Mouse (Mus musculus) urinary bladder, postnatal 10 days (tissue): Measurements from ENCODE around the gene Lce1k.
"Not testable (repeated sequence)": the region's sequence is repeated elsewhere in the genome, so short reads cannot be mapped to it uniquely, and the experiment has no call there.

ENCODE experiments used
- DNase-seq: peaks from one replicate; pipeline ENCODE4 v3.0.0; 2022; ENCODE audit warnings: low spot score

Gene Lce1k

DNA sequence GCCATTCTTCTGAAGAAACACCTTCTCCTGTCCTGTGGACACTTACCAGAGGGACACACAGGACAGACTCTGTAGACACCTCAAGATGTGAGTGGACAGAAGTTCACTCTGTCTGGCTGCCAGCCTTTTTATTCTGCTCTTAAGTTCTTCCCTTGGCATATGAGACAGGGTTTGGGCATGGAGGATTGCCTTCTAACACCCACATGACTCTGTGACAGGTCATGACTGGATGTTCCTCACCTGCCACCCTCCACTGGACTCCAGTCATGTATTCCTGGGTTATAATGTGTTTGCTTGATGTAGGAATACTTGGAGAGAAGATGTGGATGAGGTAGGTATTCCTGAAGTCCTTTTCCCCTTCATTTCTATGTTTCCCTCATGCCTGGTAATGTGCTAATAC lies at the start of gene Lce1k:
Gene Lce1k (minus strand): TSS at position 101 of the 400 bp plus-strand sequence.
- no peak for DNase-seq

- no peak for DNase-seq
Observed at GRCm38 (mm10) chr3:92851186-92851585, 43.5 kb upstream of the Lce1k start, which contains the start of gene Lce1l. TSS of gene Lce1l (minus strand) at chr3:92851286.

GRCm38 (mm10) chr3:92827108-92827507 lies 19.4 kb upstream of the Lce1k start, which contains the start of gene Kprp:
TSS of gene Kprp (minus strand) at chr3:92827247.
- DNase-seq = no peak

DNA sequence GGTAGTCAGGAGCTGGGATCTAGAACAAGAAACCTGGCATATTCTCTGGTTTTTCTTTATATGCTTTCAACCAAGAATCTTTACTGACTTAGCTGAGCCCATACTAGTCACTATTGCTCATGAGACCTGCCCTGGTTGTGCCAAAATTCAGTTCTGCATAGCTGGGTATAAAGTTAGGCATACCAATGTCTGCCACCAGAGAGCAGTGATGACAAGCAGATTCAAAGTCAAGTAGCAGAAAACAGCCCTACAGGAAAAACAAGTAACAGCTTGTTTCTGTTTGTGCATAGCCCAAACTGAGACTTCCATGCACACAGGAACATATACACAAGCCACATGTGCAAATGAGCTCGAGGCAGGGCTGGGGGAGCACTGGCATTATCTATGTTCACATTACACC lies 18.1 kb upstream of the Lce1k start:
- DNase-seq = no peak

DNA sequence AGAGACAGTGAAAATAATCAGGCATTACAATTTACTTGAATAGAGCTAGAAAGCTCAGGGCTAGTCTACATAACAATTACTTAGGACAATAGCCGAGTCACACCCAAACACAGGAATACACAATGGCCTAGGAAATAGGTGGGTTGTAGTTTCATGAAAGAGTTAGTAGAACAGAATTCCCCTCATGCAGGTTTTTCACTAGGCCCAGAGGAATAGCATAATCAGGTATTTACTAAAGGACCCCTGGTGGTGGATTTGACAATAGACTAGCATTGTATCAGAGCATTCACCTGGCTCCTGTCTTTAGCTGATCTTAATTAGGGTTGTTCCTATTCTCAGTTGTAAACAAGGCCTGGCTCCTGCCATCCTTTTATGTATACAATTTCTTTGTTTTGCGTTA lies 8.3 kb upstream of the Lce1k start:
- DNase-seq = not testable (repeated sequence)

DNA sequence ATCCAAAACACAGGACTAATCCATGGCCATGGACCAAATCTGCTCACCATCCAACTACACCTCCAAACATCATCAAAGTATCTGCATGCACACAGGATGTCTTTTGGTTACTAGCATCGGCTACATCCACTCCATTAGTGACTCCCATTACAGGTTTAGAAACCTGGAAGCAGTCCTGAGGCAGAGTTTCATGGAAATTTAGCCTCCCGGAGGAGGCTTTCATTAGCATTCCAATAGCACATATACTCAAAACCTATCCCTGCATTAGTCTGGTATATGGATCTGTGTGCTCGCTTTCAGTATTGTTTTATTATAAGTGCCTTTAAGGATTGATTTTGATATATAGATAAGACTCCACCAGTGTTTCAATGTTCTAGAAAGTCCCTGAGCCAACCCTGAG lies 7.9 kb upstream of the Lce1k start:
- DNase-seq = no peak

DNA sequence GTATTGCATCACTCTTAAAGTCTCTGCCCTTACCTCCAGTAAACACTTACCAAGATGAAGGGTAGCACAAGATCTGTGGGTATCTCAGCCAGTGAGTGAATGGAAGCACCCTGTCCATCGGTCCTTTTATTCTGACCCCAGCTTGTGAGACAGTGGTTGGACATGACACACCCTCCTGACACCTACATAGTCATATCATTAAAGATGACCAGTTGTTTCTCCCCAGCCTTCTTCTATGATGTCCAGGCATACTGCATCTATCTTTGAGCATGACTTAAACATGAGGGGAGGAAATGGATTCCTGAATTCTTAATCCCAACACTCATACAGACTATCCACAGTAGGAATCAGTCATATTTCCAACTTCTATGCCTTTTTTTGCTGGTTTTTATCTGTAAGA lies 17.3 kb downstream of the Lce1k start, which contains the start of gene Lce1j:
Gene Lce1j (minus strand): TSS at position 101 of the 400 bp plus-strand sequence.
- no peak for DNase-seq

DNA sequence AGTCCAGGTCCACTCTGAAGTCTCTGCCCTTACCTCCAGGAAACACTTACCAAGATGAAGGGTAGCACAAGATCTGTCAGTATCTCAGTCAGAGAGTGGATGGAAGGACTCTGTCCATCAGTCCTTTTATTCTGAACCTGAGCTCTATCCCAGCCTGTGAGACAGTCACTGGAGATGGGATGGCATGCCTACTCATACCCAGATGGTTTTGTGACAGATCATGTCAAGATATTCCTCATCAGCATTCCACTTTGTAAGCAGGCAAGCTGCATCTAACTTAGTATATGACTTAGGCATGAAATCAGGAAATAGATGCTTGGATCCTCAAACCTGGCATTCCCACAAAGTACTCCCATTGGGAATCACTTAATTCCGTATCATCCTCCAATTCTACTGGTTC lies 28.9 kb downstream of the Lce1k start, which contains the start of gene Lce1i:
Gene Lce1i (minus strand): TSS at position 101 of the 400 bp plus-strand sequence.
- DNase-seq = no peak

- DNase-seq = no peak
Observed at GRCm38 (mm10) chr3:92771573-92771972, 36.1 kb downstream of the Lce1k start.

- DNase-seq = no peak
Observed at GRCm38 (mm10) chr3:92764965-92765364, 42.7 kb downstream of the Lce1k start, which contains the start of gene Lce1h. TSS of gene Lce1h (minus strand) at chr3:92765065.
